Mouse (Mus musculus): Measurements from ENCODE around the gene Crxos.
"Not testable (repeated sequence)": the region's sequence is repeated elsewhere in the genome, so short reads cannot be mapped to it uniquely, and the experiment has no call there.

The Crxos gene

GRCm38 (mm10) chr7:15882317-15882716 lies at the start of gene Crxos:
Gene Crxos, plus strand, starts transcription at chr7:15882617.
- DNase-seq (ENCODE audit: low read depth, low spot score) = no peak

- DNase-seq (ENCODE audit: low read depth, low spot score) = no peak
Observed at GRCm38 (mm10) chr7:15839578-15839977, 42.8 kb upstream of the Crxos start, which contains the start of gene Obox6. Gene Obox6, minus strand, starts transcription at chr7:15839678.

DNA sequence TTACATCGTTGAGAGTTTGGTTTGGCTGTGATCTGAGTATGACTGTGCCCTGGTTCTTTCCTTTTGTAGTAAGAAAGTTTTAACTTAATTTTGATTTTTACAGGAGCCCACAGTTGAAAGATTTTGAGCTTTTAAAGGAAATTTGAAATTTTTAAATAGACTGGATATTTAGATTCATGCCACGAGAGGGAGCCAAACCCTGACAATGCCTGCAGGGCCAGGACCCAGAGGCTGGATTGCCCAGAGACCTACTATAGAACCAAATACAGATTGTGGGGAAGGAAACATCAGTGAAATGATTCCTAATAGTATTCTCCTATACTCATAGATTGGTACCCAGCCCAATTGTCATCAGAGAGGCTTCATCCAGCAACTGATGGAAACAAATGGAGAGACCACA lies 22.8 kb upstream of the Crxos start:
- no peak for DNase-seq (ENCODE audit: low read depth, low spot score)

- no peak for DNase-seq (ENCODE audit: low read depth, low spot score)
Observed at GRCm38 (mm10) chr7:15864104-15864503, 18.3 kb upstream of the Crxos start.

GRCm38 (mm10) chr7:15879756-15880155 lies 2.7 kb upstream of the Crxos start, which contains the start of gene Crx:
Gene Crx, minus strand, starts transcription at chr7:15879968.
- DNase-seq (ENCODE audit: low read depth, low spot score) = no peak

DNA sequence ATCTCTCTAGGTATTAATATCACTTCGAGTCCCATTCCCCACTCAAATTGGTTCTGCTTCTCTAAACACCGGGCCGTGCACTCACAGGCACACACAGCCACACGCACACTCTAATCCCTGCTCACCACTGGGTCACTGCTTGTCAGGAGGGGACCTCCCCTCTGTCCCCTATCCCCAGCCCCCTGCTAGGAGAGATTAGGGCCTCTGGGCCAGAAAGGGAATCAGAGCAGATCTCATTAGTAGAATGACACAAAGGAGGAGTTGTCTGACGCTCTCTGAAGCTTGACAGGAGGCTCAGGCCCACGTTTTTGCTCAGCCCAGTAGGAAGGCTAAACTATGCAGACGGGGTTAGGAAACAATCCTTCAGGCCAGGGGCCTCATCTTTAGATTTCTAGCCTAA lies 1.0 kb upstream of the Crxos start:
- no peak for DNase-seq (ENCODE audit: low read depth, low spot score)

DNA sequence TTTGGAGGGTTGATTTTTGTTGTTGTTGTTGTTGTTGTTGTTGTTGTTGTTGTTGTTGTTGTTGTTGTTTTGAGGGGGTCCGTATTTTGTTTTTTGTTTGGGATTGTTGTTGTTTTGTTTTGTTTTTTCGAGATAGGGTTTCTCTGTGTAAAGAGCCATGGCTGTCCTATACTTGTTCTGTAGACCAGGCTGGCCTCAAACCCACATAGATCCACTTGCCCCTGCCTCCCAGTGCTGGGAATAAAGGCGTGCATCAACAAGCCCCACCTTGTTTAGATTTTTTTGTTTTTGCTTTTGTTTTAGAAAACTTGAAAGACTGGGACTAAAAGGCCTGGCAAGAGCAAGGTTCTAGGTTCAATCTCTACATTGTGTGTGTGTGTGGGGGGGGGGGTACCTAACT lies 586 bp upstream of the Crxos start:
- DNase-seq (ENCODE audit: low read depth, low spot score) = no peak

- DNase-seq (ENCODE audit: low read depth, low spot score) = no peak
Observed at GRCm38 (mm10) chr7:15884127-15884526, 1.7 kb downstream of the Crxos start.

DNA sequence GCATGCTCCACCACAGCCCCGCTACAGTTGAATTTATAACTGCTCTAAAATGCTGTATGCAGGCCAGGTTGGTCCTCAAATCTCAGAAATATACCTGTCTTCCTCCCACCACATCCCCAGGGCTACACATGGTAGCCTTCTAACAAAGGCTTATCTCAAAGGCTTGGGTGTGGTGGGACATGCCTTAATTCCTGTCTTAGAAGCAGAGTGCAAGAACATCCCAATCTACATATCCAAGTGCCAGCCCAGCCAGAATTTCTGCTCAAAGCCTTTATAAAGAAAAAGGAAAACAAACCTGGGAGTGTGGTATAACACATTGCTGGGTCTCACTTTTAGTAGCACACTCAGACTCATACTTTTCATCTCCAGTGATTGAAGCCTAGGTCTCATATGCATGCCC lies 11.8 kb downstream of the Crxos start:
- no peak for DNase-seq (ENCODE audit: low read depth, low spot score)

DNA sequence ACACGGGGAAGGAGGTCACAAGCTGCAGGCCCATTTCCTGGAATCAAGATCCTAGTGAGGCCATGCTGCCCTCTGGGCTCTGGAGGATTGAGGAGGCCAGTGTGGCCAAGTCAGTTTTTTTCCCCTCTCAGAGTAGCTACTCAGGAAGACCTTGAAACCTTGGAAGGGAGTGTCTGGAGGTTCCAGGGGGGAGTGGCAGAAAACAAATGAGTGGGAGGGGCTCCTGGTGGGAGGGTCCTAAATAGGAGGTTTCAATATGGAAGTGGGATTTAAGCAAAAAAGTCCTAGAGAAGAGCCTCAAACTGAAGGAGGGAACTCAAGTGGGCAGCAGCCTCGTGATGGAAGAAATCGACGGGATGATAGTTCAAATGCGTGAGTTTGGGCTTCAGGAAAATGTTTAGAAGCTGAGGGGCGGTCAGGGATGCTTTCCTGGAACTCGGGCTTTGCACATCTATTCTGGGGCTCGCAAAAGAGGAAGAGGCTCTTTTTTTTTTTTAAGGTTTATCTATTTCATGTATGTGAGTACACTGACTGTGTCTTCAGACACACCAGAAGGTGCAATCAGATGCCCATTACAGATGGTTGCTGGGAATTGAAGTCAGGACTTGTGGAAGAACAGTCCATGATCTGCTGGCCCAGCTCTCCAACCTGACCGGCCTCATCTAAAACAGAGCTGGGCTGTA lies 19.1 kb downstream of the Crxos start:
- no peak for DNase-seq (ENCODE audit: low read depth, low spot score)

GRCm38 (mm10) chr7:15905861-15906260 lies 23.4 kb downstream of the Crxos start:
- no peak for DNase-seq (ENCODE audit: low read depth, low spot score)

DNA sequence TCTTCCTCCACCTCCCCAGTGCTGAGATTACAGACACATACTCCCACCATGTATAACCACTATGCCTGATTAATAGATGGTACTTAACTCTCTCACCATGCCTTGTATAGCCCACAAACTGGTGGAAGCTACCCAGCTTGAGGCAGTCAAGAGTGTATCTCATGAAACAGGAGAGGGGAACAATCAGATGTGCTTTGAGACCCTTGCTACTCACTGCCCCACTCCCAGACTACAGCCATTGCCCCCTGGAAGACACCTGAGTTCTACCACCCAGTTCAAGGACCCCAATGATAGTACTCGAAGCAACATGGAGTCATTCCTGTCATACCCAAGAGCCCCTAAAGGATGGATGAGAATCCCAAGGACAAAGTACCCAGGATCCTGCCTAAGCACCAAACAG lies 24.2 kb downstream of the Crxos start:
- DNase-seq (ENCODE audit: low read depth, low spot score) = no peak

DNA sequence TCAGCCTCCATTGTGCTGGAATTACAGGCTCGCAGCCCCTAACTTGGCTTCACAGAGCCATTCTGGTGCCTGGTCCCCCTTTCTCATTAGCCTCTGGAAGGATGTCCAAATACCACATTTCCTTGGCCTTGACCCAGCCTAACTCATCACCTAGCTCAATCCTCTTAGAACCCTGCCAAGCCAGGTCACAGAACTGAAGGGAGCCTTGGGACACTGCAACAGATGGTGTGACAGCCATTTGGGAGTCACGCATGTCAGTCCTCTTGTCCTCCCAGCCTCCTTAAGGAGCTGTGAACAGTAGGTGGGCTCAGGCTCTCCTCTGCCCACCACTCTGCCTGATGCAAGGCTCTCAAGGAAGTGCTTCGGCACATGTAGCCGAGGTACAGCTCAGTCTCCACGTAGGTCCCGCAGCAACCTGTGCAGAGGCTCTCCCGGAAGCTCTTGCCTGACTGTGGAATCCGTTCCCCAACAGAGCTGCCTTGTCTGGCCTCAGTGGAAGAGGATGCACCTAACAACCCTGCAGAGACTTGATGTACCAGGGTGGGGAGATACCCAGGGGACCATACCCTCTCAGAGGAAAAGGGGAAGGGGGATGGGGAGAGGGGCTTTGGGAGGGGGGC lies 25.7 kb downstream of the Crxos start:
- no peak for DNase-seq (ENCODE audit: low read depth, low spot score)

GRCm38 (mm10) chr7:15910521-15910920 lies 28.1 kb downstream of the Crxos start:
- DNase-seq (ENCODE audit: low read depth, low spot score) = no peak

- DNase-seq (ENCODE audit: low read depth, low spot score) = peak; percentile 73
Observed at GRCm38 (mm10) chr7:15912183-15912582, 29.8 kb downstream of the Crxos start.

DNA sequence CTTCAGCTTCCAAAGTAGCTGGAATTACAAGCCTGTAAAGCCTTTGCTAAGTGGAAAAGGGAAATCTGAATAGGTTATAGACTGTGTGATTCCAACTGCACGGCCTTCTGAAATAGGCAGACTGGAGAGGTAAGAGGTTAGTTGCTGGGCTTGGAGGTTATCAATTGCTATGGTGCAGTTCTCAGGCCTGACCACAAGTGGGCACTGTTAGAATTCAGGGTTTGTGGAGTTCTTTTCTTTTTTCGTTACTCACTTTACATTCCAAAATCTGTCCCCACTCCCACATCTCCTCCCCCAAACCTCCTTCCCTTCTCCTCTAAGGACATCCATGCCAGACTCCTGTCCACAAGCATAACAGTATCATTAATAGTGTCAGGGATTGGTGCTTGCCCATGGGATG lies 31.8 kb downstream of the Crxos start:
- no peak for DNase-seq (ENCODE audit: low read depth, low spot score)

DNA sequence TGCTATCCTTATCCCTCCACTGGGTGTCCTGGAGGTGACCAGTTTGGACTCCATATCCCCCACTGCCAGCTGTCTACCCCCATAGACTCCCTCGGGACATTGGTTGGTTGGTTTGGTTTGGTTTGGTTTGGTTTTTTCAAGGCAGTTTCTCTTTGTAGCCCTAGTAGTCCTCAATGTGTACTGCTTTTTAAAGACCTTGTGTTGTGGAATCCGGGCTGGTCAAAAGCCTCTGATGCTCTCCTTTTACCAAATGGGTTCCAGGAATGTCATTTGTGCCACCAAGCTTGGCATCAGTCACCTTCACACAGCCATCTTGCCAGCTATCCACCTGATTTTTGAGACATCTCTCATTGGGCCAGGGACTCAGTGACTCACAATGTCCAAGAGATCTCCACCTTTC lies 32.3 kb downstream of the Crxos start:
- DNase-seq (ENCODE audit: low read depth, low spot score) = no peak

DNA sequence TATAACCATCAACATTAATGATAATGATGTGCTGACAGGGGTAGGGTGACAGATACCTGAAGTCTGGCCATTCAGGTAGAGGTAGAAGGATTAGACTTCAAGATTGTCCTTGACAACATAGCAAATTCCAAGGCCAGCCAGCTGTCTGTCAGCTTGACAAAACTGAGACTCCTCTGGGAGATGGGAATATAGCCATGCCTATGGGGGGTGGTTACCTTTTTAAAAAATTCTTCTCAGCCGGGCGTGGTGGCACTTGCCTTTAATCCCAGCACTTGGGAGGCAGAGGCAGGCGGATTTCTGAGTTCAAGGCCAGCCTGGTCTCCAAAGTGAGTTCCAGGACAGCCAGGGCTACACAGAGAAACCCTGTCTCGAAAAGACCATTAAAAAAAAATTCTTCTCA lies 33.3 kb downstream of the Crxos start:
- not testable (repeated sequence) for DNase-seq (ENCODE audit: low read depth, low spot score)

GRCm38 (mm10) chr7:15916134-15916723 lies 33.8 kb downstream of the Crxos start:
- DNase-seq (ENCODE audit: low read depth, low spot score) = no peak

DNA sequence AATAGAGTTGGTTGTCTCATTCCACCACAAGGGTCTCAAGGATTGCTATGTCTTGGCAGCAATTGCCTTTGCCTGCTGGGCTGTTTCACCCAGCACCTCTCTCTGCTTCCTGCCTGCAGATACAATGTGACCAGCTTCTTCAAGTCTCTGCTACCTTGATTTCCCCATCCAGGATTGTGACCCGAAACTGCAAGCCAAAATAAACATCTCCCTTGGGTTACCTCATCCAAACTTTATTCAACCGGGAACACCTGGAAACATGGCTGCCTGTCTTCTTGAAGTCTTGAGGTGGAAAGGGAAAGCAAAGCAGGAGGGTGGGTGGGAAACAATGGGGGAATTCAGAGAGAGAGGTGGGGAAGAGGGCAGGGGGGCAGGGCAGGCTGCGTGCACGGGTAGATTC lies 34.6 kb downstream of the Crxos start:
- no peak for DNase-seq (ENCODE audit: low read depth, low spot score)

- DNase-seq (ENCODE audit: low read depth, low spot score) = no peak
Observed at GRCm38 (mm10) chr7:15918371-15918770, 36.0 kb downstream of the Crxos start.

DNA sequence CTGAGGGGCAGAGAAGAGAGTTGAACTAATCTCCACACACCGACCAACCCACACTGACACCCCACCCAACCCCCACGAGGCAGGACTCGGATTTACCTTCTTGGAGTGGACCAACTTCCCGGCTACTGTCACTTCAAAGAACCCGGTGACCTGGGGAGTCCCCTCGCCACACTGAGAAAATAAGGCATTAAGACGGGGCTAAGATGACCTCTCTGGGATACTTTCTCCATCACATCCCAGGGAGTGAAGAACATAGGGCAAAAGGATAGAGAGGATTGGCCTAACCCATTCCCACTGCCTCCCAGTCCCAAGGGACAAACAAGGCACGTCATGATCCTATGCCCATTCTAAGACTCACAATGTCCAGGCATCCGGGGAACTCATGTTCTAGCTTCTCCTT lies 37.5 kb downstream of the Crxos start:
- no peak for DNase-seq (ENCODE audit: low read depth, low spot score)

GRCm38 (mm10) chr7:15920645-15921190 lies 38.3 kb downstream of the Crxos start:
- no peak for DNase-seq (ENCODE audit: low read depth, low spot score)

Measured in WW6 (cell line).